Mouse (Mus musculus): ENCODE data around the gene Runx2. TPM values are rescaled to one million over a fixed set of nuclear protein-coding genes. Genes with fewer than 3 reads are reported as not detected.

Gene Runx2
- polyA plus RNA-seq, 1 experiment from 2014 or later: 1.4 TPM

- DNase-seq (ENCODE audit: low spot score) (no peak), ATAC-seq (ENCODE audit: insufficient read depth, low FRiP score, low TSS enrichment) (no peak)
- H3K27me3 ChIP-seq (ENCODE audit: control insufficient read depth, insufficient read depth, low read length): no peaks in the 10 kb centered on the region
- H3K4me2 ChIP-seq (ENCODE audit: low read depth): no peak overlapping the region
- H3K4me1 ChIP-seq (ENCODE audit: control insufficient read depth, insufficient read depth, low read length): peaks cover 7% of the 10 kb centered on the region; the same call in 1 of the 2 replicates
- H3K9me3 ChIP-seq (ENCODE audit: control insufficient read depth, low read length): no peaks in the 10 kb centered on the region
- no peak overlapping the region for H3K9ac ChIP-seq (ENCODE audit: low read length)
- no peak overlapping the region for H3K27ac ChIP-seq (ENCODE audit: low read depth, low read length)
- 91% methylated on average over 4 of the region's 4 CpGs for WGBS
- H3K4me3 ChIP-seq (ENCODE audit: low read depth, low read length): no peak overlapping the region
- no peaks in the 10 kb centered on the region for H3K36me3 ChIP-seq (ENCODE audit: control insufficient read depth, insufficient read depth, low read length)
Observed at GRCm38 (mm10) chr17:44714116-44714515, 100.5 kb downstream of the Runx2 start.

GRCm38 (mm10) chr17:44713404-44713803 lies 101.2 kb downstream of the Runx2 start:
- DNase-seq (ENCODE audit: low spot score): no peak
- no peaks in the 10 kb centered on the region for H3K36me3 ChIP-seq (ENCODE audit: control insufficient read depth, insufficient read depth, low read length)
- H3K9me3 ChIP-seq (ENCODE audit: control insufficient read depth, low read length): no peaks in the 10 kb centered on the region
- 92% methylated on average over 8 of the region's 8 CpGs for WGBS
- H3K27me3 ChIP-seq (ENCODE audit: control insufficient read depth, insufficient read depth, low read length): no peaks in the 10 kb centered on the region
- H3K27ac ChIP-seq (ENCODE audit: low read depth, low read length): no peak overlapping the region
- no peak overlapping the region for H3K4me2 ChIP-seq (ENCODE audit: low read depth)
- H3K4me1 ChIP-seq (ENCODE audit: control insufficient read depth, insufficient read depth, low read length): peaks cover 7% of the 10 kb centered on the region; the same call in 1 of the 2 replicates
- ATAC-seq (ENCODE audit: insufficient read depth, low FRiP score, low TSS enrichment): no peak
- no peak overlapping the region for H3K9ac ChIP-seq (ENCODE audit: low read length)
- no peak overlapping the region for H3K4me3 ChIP-seq (ENCODE audit: low read depth, low read length)

- 51% methylated on average over 11 of the region's 11 CpGs for WGBS
- ATAC-seq (ENCODE audit: insufficient read depth, low FRiP score, low TSS enrichment): no peak
- Histone ChIP-seq H3K4me2 (ENCODE audit: low read depth) (no peak overlapping the region), H3K27ac (ENCODE audit: low read depth, low read length) (no peak overlapping the region), H3K4me3 (ENCODE audit: low read depth, low read length) (no peak overlapping the region), H3K9ac (ENCODE audit: low read length) (no peak overlapping the region), H3K27me3 (ENCODE audit: control insufficient read depth, insufficient read depth, low read length) (no peaks in the 10 kb centered on the region), H3K9me3 (ENCODE audit: control insufficient read depth, low read length) (no peaks in the 10 kb centered on the region), H3K36me3 (ENCODE audit: control insufficient read depth, insufficient read depth, low read length) (no peaks in the 10 kb centered on the region), H3K4me1 (ENCODE audit: control insufficient read depth, insufficient read depth, low read length) (no peaks in the 10 kb centered on the region)
- DNase-seq (ENCODE audit: low spot score): no peak
Observed at GRCm38 (mm10) chr17:44709516-44710252, 104.9 kb downstream of the Runx2 start.

GRCm38 (mm10) chr17:44707956-44708355 lies 106.6 kb downstream of the Runx2 start:
- DNase-seq (ENCODE audit: low spot score) (no peak), ATAC-seq (ENCODE audit: insufficient read depth, low FRiP score, low TSS enrichment) (no peak)
- Histone ChIP-seq H3K4me1 (ENCODE audit: control insufficient read depth, insufficient read depth, low read length) (no peaks in the 10 kb centered on the region), H3K4me3 (ENCODE audit: low read depth, low read length) (no peak overlapping the region), H3K9me3 (ENCODE audit: control insufficient read depth, low read length) (no peaks in the 10 kb centered on the region), H3K36me3 (ENCODE audit: control insufficient read depth, insufficient read depth, low read length) (no peaks in the 10 kb centered on the region), H3K27ac (ENCODE audit: low read depth, low read length) (no peak overlapping the region), H3K27me3 (ENCODE audit: control insufficient read depth, insufficient read depth, low read length) (no peaks in the 10 kb centered on the region), H3K4me2 (ENCODE audit: low read depth) (no peak overlapping the region), H3K9ac (ENCODE audit: low read length) (no peak overlapping the region)
- WGBS: 97% methylated on average over 3 of the region's 3 CpGs

GRCm38 (mm10) chr17:44706531-44706930 lies 108.1 kb downstream of the Runx2 start:
- no peaks in the 10 kb centered on the region for H3K9me3 ChIP-seq (ENCODE audit: control insufficient read depth, low read length)
- no peaks in the 10 kb centered on the region for H3K4me1 ChIP-seq (ENCODE audit: control insufficient read depth, insufficient read depth, low read length)
- no peak overlapping the region for H3K9ac ChIP-seq (ENCODE audit: low read length)
- no peak overlapping the region for H3K4me2 ChIP-seq (ENCODE audit: low read depth)
- no peaks in the 10 kb centered on the region for H3K27me3 ChIP-seq (ENCODE audit: control insufficient read depth, insufficient read depth, low read length)
- no peak overlapping the region for H3K4me3 ChIP-seq (ENCODE audit: low read depth, low read length)
- no peak for DNase-seq (ENCODE audit: low spot score)
- WGBS: 88% methylated on average over 10 of the region's 10 CpGs
- no peaks in the 10 kb centered on the region for H3K36me3 ChIP-seq (ENCODE audit: control insufficient read depth, insufficient read depth, low read length)
- no peak overlapping the region for H3K27ac ChIP-seq (ENCODE audit: low read depth, low read length)
- ATAC-seq (ENCODE audit: insufficient read depth, low FRiP score, low TSS enrichment): no peak

GRCm38 (mm10) chr17:44702506-44703298 lies 111.9 kb downstream of the Runx2 start:
- no peaks in the 10 kb centered on the region for H3K36me3 ChIP-seq (ENCODE audit: control insufficient read depth, insufficient read depth, low read length)
- H3K4me1 ChIP-seq (ENCODE audit: control insufficient read depth, insufficient read depth, low read length): no peaks in the 10 kb centered on the region
- H3K4me2 ChIP-seq (ENCODE audit: low read depth): no peak overlapping the region
- WGBS: 57% methylated on average over 14 of the region's 14 CpGs
- DNase-seq (ENCODE audit: low spot score): no peak
- no peaks in the 10 kb centered on the region for H3K9me3 ChIP-seq (ENCODE audit: control insufficient read depth, low read length)
- no peaks in the 10 kb centered on the region for H3K27me3 ChIP-seq (ENCODE audit: control insufficient read depth, insufficient read depth, low read length)
- no peak overlapping the region for H3K9ac ChIP-seq (ENCODE audit: low read length)
- no peak overlapping the region for H3K27ac ChIP-seq (ENCODE audit: low read depth, low read length)
- ATAC-seq (ENCODE audit: insufficient read depth, low FRiP score, low TSS enrichment): no peak
- no peak overlapping the region for H3K4me3 ChIP-seq (ENCODE audit: low read depth, low read length)

GRCm38 (mm10) chr17:44701531-44701930 lies 113.1 kb downstream of the Runx2 start:
- Histone ChIP-seq H3K36me3 (ENCODE audit: control insufficient read depth, insufficient read depth, low read length) (no peaks in the 10 kb centered on the region), H3K27me3 (ENCODE audit: control insufficient read depth, insufficient read depth, low read length) (no peaks in the 10 kb centered on the region), H3K9me3 (ENCODE audit: control insufficient read depth, low read length) (no peaks in the 10 kb centered on the region), H3K4me3 (ENCODE audit: low read depth, low read length) (no peak overlapping the region), H3K9ac (ENCODE audit: low read length) (no peak overlapping the region), H3K4me2 (ENCODE audit: low read depth) (no peak overlapping the region), H3K27ac (ENCODE audit: low read depth, low read length) (no peak overlapping the region), H3K4me1 (ENCODE audit: control insufficient read depth, insufficient read depth, low read length) (no peaks in the 10 kb centered on the region)
- ATAC-seq (ENCODE audit: insufficient read depth, low FRiP score, low TSS enrichment): no peak
- no peak for DNase-seq (ENCODE audit: low spot score)
- 86% methylated on average over 4 of the region's 4 CpGs for WGBS

GRCm38 (mm10) chr17:44700326-44700725 lies 114.3 kb downstream of the Runx2 start:
- Histone ChIP-seq H3K4me2 (ENCODE audit: low read depth) (no peak overlapping the region), H3K4me3 (ENCODE audit: low read depth, low read length) (no peak overlapping the region), H3K9ac (ENCODE audit: low read length) (no peak overlapping the region), H3K27me3 (ENCODE audit: control insufficient read depth, insufficient read depth, low read length) (no peaks in the 10 kb centered on the region), H3K36me3 (ENCODE audit: control insufficient read depth, insufficient read depth, low read length) (no peaks in the 10 kb centered on the region), H3K9me3 (ENCODE audit: control insufficient read depth, low read length) (no peaks in the 10 kb centered on the region), H3K4me1 (ENCODE audit: control insufficient read depth, insufficient read depth, low read length) (no peaks in the 10 kb centered on the region), H3K27ac (ENCODE audit: low read depth, low read length) (no peak overlapping the region)
- DNase-seq (ENCODE audit: low spot score): no peak
- WGBS: 93% methylated on average over 1 of the region's 1 CpGs
- no peak for ATAC-seq (ENCODE audit: insufficient read depth, low FRiP score, low TSS enrichment)

GRCm38 (mm10) chr17:44697053-44697452 lies 117.5 kb downstream of the Runx2 start:
- Histone ChIP-seq H3K9me3 (ENCODE audit: control insufficient read depth, low read length) (no peaks in the 10 kb centered on the region), H3K9ac (ENCODE audit: low read length) (no peak overlapping the region), H3K4me3 (ENCODE audit: low read depth, low read length) (no peak overlapping the region), H3K36me3 (ENCODE audit: control insufficient read depth, insufficient read depth, low read length) (no peaks in the 10 kb centered on the region), H3K27me3 (ENCODE audit: control insufficient read depth, insufficient read depth, low read length) (no peaks in the 10 kb centered on the region), H3K4me1 (ENCODE audit: control insufficient read depth, insufficient read depth, low read length) (no peaks in the 10 kb centered on the region), H3K27ac (ENCODE audit: low read depth, low read length) (no peak overlapping the region), H3K4me2 (ENCODE audit: low read depth) (no peak overlapping the region)
- no peak for ATAC-seq (ENCODE audit: insufficient read depth, low FRiP score, low TSS enrichment)
- no peak for DNase-seq (ENCODE audit: low spot score)
- 93% methylated on average over 10 of the region's 10 CpGs for WGBS

Measured in neural tube, embryonic 11.5 days (tissue).